Mouse (Mus musculus): Measurements from ENCODE around the gene Pfkfb2.

The Pfkfb2 gene

GRCm38 (mm10) chr1:130729153-130729552 is at the start of gene Pfkfb2:
Gene Pfkfb2 (minus strand): TSS chr1:130729253.
- DNase-seq (ENCODE audit: low spot score), result no peak

GRCm38 (mm10) chr1:130776645-130777044 is 47.6 kb upstream of the Pfkfb2 start:
- no peak for DNase-seq (ENCODE audit: low spot score)

- DNase-seq (ENCODE audit: low spot score), result no peak
Measured at GRCm38 (mm10) chr1:130775691-130776331, 46.8 kb upstream of the Pfkfb2 start.

GRCm38 (mm10) chr1:130775234-130775633 is 46.2 kb upstream of the Pfkfb2 start:
- no peak for DNase-seq (ENCODE audit: low spot score)

- DNase-seq (ENCODE audit: low spot score), result no peak
Measured at GRCm38 (mm10) chr1:130770981-130771494, 42.0 kb upstream of the Pfkfb2 start.

GRCm38 (mm10) chr1:130770487-130770886 is 41.4 kb upstream of the Pfkfb2 start:
- no peak for DNase-seq (ENCODE audit: low spot score)

- no peak for DNase-seq (ENCODE audit: low spot score)
Measured at GRCm38 (mm10) chr1:130769925-130770324, 40.9 kb upstream of the Pfkfb2 start.

- DNase-seq (ENCODE audit: low spot score), result no peak
Measured at GRCm38 (mm10) chr1:130767066-130767465, 38.0 kb upstream of the Pfkfb2 start.

GRCm38 (mm10) chr1:130764027-130764461 is 35.0 kb upstream of the Pfkfb2 start:
- DNase-seq (ENCODE audit: low spot score), result no peak

- no peak for DNase-seq (ENCODE audit: low spot score)
Measured at GRCm38 (mm10) chr1:130762045-130762760, 33.1 kb upstream of the Pfkfb2 start.

- no peak for DNase-seq (ENCODE audit: low spot score)
Measured at GRCm38 (mm10) chr1:130761597-130761996, 32.5 kb upstream of the Pfkfb2 start.

- DNase-seq (ENCODE audit: low spot score), result no peak
Measured at GRCm38 (mm10) chr1:130759689-130760088, 30.6 kb upstream of the Pfkfb2 start.

GRCm38 (mm10) chr1:130746819-130747218 is 17.8 kb upstream of the Pfkfb2 start:
- DNase-seq (ENCODE audit: low spot score), result no peak

GRCm38 (mm10) chr1:130745591-130745990 is 16.5 kb upstream of the Pfkfb2 start:
- DNase-seq (ENCODE audit: low spot score), result no peak

- DNase-seq (ENCODE audit: low spot score), result no peak
Measured at GRCm38 (mm10) chr1:130744961-130745360, 15.9 kb upstream of the Pfkfb2 start.

GRCm38 (mm10) chr1:130744217-130744616 is 15.2 kb upstream of the Pfkfb2 start:
- DNase-seq (ENCODE audit: low spot score), result no peak

GRCm38 (mm10) chr1:130743775-130744174 is 14.7 kb upstream of the Pfkfb2 start:
- DNase-seq (ENCODE audit: low spot score), result no peak

GRCm38 (mm10) chr1:130742201-130742600 is 13.1 kb upstream of the Pfkfb2 start:
- DNase-seq (ENCODE audit: low spot score), result no peak

- DNase-seq (ENCODE audit: low spot score), result no peak
Measured at GRCm38 (mm10) chr1:130740781-130741720, 12.0 kb upstream of the Pfkfb2 start.

- DNase-seq (ENCODE audit: low spot score), result no peak
Measured at GRCm38 (mm10) chr1:130740227-130740648, 11.2 kb upstream of the Pfkfb2 start.

- no peak for DNase-seq (ENCODE audit: low spot score)
Measured at GRCm38 (mm10) chr1:130739636-130740035, 10.6 kb upstream of the Pfkfb2 start.

GRCm38 (mm10) chr1:130738551-130739106 is 9.6 kb upstream of the Pfkfb2 start:
- no peak for DNase-seq (ENCODE audit: low spot score)

Data from MN1 (cell line).